Mouse (Mus musculus): ENCODE data around the gene Cxcl16.

Gene Cxcl16

DNA sequence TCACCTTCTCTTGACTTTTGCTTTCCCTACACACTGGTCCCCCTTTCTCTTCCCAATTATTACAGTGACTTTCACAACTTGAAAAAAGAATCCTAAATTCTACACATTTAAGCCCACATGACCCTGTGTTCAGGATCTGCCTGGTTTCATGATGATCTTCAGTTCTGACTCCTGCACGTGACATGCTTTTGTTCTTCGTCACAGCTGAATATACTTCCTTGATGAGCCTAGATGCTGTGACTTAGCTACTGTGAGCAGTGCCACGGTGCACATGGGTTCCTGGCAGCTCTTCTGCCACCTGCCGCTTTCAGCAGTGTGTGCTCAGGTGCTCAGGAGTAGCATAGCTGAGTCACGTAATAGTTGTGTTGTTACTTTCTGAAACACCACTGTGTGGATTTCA, 47.2 kb downstream of the Cxcl16 start:
- no peak for DNase-seq (ENCODE audit: low read depth, low spot score)

DNA sequence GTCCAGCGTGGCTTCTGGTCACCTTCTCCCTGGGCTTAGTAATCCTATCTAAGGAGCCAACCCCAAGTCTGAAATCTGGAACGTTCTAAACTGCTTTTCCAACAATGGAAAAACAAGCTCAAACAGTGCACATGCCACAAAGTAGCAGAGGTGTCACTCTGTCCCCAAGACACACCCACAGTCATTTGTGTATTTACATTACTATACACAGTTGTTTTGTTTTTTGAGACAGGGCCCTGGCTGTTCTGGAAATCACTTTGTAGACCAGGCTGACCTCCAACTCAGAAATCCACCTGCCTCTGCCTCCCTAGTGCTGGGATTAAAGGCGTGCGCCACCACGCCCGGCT, 49.5 kb downstream of the Cxcl16 start:
- DNase-seq (ENCODE audit: low read depth, low spot score): no peak

DNA sequence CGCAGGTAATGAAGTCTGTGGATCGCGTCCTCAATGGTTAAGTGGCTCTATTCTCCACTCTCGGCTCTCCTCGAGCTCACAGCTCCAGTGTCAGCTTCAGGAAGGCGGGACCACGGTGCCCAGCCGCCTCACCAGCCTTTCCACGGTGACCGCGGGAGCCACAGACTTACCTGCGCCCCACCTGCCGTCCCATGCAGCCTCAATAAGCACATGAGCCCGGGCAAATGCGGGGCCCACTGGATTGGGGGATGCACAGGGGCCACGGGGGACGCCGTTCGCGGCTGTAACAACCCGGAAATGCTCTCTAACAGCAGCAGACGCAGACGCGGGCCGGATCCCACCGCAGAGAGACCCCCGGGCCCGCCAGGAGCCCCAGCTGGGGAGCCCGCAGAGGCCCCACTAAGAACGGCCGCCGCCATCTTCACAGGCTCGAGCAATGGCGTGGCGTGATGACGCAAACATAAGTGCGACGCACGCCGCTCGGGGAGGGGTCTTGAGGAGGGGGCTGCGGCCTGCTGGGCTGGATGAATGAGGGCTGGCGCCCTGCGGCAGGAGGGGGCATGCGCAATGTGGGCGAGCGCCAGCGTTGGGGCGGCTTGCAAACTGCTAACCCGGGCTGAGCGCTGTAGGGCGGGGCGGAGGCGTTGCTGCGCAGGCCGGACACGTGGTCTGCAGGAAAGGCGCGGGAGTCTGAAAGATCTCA, 50.0 kb downstream of the Cxcl16 start, which contains the start of gene Pelp1:
Gene Pelp1, minus strand, starts transcription at position 438 of the 703 bp plus-strand sequence.
- peak; percentile 94 for DNase-seq (ENCODE audit: low read depth, low spot score)
